Mouse (Mus musculus) heart, embryonic 10.5 days (tissue): ENCODE data around the gene Lyrm2. TPM values are rescaled to one million over a fixed set of nuclear protein-coding genes. Genes with fewer than 3 reads are reported as not detected.

ENCODE experiments used
- DNase-seq: peaks from one replicate; pipeline ENCODE4 v3.0.0-alpha.2; 2017; ENCODE audit warnings: low spot score
- H3K27ac ChIP-seq: fragments of 300-500 bp; sonication (generic); 2 replicates; pipeline ENCODE4 v1.5.1; 2016; ENCODE audit warnings: mild to moderate bottlenecking
- H3K27me3 ChIP-seq: fragments of 300-500 bp; sonication (generic); 2 replicates; pipeline ENCODE4 v1.6.1; 2016; ENCODE audit warnings: mild to moderate bottlenecking; ENCODE audit not compliant: poor library complexity, insufficient read depth, severe bottlenecking
- H3K36me3 ChIP-seq: fragments of 300-500 bp; sonication (generic); 2 replicates; pipeline ENCODE4 v1.6.1; 2016; ENCODE audit warnings: mild to moderate bottlenecking, moderate library complexity
- H3K4me1 ChIP-seq: fragments of 300-500 bp; sonication (generic); 2 replicates; pipeline ENCODE4 v1.6.1; 2016; ENCODE audit warnings: mild to moderate bottlenecking
- H3K4me3 ChIP-seq: fragments of 300-500 bp; sonication (generic); 2 replicates; pipeline ENCODE4 v1.5.1; 2016; ENCODE audit warnings: mild to moderate bottlenecking, moderate library complexity
- H3K9me3 ChIP-seq: fragments of 300-500 bp; sonication (generic); 2 replicates; pipeline ENCODE4 v1.6.1; 2016; ENCODE audit warnings: mild to moderate bottlenecking, moderate library complexity
- WGBS: fragments of 180-500 bp; shearing (Covaris S2); methylation state at CpG from one replicate; pipeline ENCODE4 v1.1.7; 2016; 5-methylcytosine and 5-hydroxymethylcytosine counted together
- polyA plus RNA-seq: library from polyadenylated mRNA; unstranded; fragments of >200 nt; fragmentation: Nextera tagmentation; extraction: Ambion mirVana; gene quantifications from 2 replicates; pipeline ENCODE4 v1.2.1, GENCODE M21; 2016

Lyrm2 gene
- polyA plus RNA-seq, result 109 and 118 TPM in 2 replicates

DNA sequence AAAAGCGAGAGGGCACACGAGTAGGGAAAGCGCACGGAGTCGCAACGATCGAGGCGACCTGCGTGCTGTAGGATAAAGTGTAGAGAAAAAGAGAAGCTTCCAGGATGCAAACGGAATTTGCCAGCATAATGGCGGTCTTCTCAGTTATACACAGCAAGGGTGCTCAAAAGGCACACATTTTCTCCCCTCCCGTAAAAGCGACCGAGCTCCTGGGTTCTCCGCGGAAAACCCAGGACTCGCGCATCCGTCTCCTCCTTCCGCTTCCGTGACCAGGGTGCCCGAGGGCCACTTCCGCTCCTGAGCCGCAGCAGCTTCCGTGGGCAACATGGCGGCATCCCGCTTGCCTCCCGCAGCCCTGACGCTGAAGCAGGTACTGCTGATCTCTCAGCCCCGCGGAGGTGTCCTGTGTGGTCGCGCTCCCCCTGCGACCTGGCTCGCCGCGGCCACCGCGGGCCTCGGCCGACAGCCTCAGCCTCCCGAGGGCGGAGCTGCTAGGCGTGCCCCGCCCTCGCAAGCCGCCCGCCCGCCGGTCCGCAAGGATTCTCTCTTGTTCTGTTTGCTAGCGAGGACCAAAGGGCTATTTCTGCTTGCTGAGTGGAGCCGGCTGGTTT lies at the start of gene Lyrm2:
Lyrm2 (plus strand) TSS at position 288 of the 611 bp plus-strand sequence.
- Histone ChIP-seq H3K36me3 (peaks cover 11% of the 10 kb centered on the region; the same call in 1 of the 2 replicates), H3K9me3 (no peaks in the 10 kb centered on the region), H3K27me3 (no peaks in the 10 kb centered on the region), H3K4me1 (peaks cover 8% of the 10 kb centered on the region; the same call in 1 of the 2 replicates), H3K4me3 (peak within 1 kb of the TSS; percentile 75), H3K27ac (peak within 1 kb of the TSS; percentile 96)
- WGBS, result under 1% methylated on average over 53 of the region's 53 CpGs
- DNase-seq, result peak; percentile 89

DNA sequence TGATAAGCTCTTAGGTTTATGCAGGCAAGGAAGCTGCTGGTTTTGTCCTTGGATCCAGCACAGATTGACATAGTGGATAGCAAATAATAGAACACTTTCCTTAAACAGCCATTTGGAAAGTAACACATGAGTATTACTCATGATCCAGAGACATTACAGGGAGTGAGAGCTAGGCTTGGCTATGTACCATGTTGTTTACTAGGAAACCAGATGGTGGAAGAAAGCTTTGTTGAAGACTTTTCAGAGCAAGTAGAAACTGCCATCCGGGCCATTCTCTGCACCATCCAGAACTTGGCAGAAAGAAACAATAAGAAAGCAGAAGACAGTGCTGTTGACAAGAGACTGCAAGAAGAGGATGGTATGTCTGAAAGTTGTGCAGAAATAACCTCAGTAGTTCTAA lies 49.3 kb upstream of the Lyrm2 start:
- no peaks in the 10 kb centered on the region for H3K27me3 ChIP-seq
- DNase-seq, result no peak
- no peaks in the 10 kb centered on the region for H3K4me1 ChIP-seq
- H3K27ac ChIP-seq, result no peak overlapping the region
- H3K36me3 ChIP-seq, result peaks cover 89% of the 10 kb centered on the region
- no peaks in the 10 kb centered on the region for H3K9me3 ChIP-seq
- H3K4me3 ChIP-seq, result no peak overlapping the region
- 89% methylated on average over 1 of the region's 1 CpGs for WGBS

DNA sequence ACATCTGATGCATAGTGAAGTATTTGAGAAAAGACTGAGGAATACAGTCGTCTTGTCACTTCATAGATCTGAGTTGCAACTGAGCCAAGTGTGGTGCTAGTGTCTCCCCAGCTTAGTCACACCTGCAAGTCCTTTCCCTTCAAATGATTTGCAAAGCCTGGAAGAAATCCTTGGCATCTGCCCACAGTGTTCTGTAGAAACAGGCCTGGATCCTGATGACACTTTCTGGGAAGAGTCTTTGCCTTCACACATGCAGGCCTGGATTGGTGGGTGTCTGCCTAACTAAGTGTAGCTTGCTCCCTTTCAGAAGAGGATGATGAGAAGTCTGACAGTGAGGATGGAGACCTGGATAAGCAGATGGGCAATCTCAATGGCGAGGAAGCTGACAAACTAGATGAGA lies 42.6 kb upstream of the Lyrm2 start:
- DNase-seq, result no peak
- H3K27ac ChIP-seq, result no peak overlapping the region
- WGBS, result 77% methylated on average over 2 of the region's 2 CpGs
- H3K27me3 ChIP-seq, result no peaks in the 10 kb centered on the region
- no peak overlapping the region for H3K4me3 ChIP-seq
- H3K9me3 ChIP-seq, result no peaks in the 10 kb centered on the region
- no peaks in the 10 kb centered on the region for H3K4me1 ChIP-seq
- H3K36me3 ChIP-seq, result peaks cover 88% of the 10 kb centered on the region

DNA sequence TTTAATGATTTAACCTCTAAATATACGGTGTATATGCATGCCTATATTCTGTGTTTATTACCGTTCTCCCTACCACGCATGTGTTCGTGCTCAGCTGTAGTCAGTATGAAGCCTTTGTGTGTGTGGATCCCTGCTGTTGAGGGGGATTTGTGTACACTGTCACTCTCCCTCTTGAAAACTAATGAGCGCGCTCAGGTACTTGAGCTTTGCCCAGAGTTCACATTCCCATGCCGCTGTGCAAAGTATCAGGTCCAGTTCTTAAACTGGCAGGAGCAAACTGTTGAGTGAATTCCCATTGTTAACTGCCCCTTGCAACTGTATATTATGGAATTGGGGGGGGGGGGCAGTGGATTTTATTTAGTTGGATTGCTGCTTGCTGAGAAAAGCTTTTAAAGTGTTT lies 32.6 kb upstream of the Lyrm2 start:
- no peak for DNase-seq
- H3K27ac ChIP-seq, result no peak overlapping the region
- H3K36me3 ChIP-seq, result peaks cover 82% of the 10 kb centered on the region
- no peaks in the 10 kb centered on the region for H3K9me3 ChIP-seq
- no peak overlapping the region for H3K4me3 ChIP-seq
- no peaks in the 10 kb centered on the region for H3K27me3 ChIP-seq
- 97% methylated on average over 7 of the region's 7 CpGs for WGBS
- no peaks in the 10 kb centered on the region for H3K4me1 ChIP-seq

DNA sequence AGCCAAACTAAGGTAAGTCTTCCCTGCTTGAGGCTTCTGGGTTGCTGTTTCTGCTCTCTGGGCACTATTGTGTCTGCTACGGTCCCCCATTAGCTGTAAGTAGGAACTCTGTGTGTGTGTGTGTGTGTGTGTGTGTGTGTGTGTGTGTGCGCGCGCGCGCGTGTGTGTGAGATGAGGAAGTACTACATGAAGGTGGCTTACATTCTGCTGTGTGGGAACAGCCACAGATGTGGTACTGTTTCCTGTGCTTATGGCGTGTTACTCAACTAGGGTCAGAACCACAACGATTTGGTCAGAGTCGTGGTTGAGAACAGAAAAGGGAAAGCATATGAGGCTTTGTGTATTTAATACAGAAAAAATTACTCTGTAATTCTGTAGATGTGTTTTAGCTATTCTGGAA lies 32.0 kb upstream of the Lyrm2 start:
- Histone ChIP-seq H3K4me3 (no peak overlapping the region), H3K27ac (no peak overlapping the region), H3K9me3 (no peaks in the 10 kb centered on the region), H3K36me3 (peaks cover 82% of the 10 kb centered on the region), H3K4me1 (no peaks in the 10 kb centered on the region), H3K27me3 (no peaks in the 10 kb centered on the region)
- WGBS, result 92% methylated on average over 10 of the region's 10 CpGs
- no peak for DNase-seq

DNA sequence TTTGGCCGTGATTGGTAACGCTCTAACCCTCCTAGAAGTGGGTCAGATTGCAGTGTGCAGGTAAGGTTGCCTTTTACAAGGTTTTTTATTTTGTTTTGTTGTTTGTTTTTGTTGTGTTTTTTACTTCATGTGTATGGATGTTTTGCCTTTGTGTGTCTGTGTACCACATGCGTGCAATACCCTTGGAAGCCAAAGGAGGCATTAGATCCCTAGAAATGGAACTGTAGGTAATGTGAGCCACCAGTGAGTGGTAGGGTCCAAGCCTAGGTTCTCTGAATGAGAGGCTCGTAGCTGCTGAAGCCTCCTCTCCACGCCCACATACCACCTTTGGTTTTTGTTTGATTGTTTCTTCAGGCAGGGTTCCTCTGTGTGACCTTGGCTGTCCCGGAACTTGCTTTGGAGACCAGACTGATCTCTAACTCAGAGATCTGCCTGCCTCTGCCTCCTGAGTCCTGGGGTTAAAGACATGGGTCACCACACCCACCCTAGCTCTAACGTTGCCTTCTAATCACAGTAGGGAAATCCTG lies 29.7 kb upstream of the Lyrm2 start:
- Histone ChIP-seq H3K4me1 (no peaks in the 10 kb centered on the region), H3K4me3 (no peak overlapping the region), H3K27me3 (no peaks in the 10 kb centered on the region), H3K27ac (no peak overlapping the region), H3K36me3 (peaks cover 83% of the 10 kb centered on the region), H3K9me3 (no peaks in the 10 kb centered on the region)
- 92% methylated on average over 7 of the region's 7 CpGs for WGBS
- DNase-seq, result no peak

DNA sequence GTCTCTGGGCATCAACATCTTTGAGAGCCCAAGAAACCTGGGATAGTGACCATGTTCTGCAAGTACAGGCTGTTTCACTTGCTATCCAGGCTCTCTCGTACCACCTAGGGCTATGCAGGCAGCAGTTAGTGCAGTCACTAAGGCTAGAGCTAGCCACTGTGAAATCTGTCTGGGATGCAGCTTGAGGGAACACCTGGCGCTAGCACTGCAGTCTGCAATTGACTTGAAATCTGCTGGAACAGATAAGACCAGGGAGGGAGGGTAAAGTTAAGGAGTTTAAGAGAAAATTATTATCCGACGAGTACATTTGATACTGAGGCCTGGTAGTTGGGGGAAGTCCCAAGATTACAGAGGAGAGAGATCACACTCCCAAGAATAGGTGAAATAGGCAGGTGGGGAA lies 20.1 kb upstream of the Lyrm2 start:
- H3K27me3 ChIP-seq, result no peaks in the 10 kb centered on the region
- no peak overlapping the region for H3K4me3 ChIP-seq
- WGBS, result 94% methylated on average over 4 of the region's 4 CpGs
- DNase-seq, result no peak
- H3K27ac ChIP-seq, result no peak overlapping the region
- no peaks in the 10 kb centered on the region for H3K4me1 ChIP-seq
- H3K9me3 ChIP-seq, result no peaks in the 10 kb centered on the region
- peaks cover 40% of the 10 kb centered on the region for H3K36me3 ChIP-seq

DNA sequence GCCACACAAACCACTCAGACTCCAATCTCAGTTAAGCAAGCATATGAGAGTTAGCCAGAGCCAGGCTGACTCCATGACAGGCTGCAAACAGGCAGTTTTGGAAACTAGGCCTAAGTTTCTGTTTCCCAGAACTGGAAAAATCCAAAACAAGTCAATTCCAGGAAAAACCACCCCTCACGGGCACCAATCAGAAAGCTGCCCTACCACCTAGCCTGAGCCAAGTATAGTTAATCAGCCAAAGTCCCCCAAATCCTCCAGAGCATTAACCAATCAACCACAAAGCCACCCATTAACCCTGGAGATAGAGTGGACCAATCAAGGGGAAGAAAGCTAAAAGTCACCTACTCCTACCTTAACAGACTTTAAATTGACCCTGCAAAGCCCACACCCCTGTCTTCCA lies 12.9 kb upstream of the Lyrm2 start:
- WGBS, result 78% methylated on average over 1 of the region's 1 CpGs
- Histone ChIP-seq H3K27ac (no peak overlapping the region), H3K4me3 (no peak overlapping the region), H3K4me1 (no peaks in the 10 kb centered on the region), H3K9me3 (no peaks in the 10 kb centered on the region), H3K36me3 (no peaks in the 10 kb centered on the region; the same call in 1 of the 2 replicates), H3K27me3 (no peaks in the 10 kb centered on the region)
- DNase-seq, result no peak

DNA sequence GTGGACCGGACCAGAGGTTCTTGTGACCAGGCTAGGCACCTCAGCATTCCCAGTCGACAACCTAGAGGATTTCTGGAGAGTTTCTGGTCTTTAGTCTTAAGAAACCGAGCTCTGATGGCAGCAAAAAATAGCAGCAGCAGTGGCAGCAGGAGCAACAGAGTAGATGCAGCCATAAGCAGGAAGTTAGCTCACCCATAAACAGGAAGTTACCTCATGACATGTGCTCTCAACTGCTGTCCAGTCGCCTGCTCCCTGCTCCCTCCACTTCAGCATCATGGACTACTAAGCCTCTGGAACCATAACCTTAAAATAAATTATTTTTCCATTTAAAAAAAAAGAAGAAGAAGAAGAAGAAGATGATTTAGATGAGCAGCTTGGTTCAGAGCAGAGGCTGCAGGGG lies 11.0 kb upstream of the Lyrm2 start:
- 83% methylated on average over 4 of the region's 4 CpGs for WGBS

DNA sequence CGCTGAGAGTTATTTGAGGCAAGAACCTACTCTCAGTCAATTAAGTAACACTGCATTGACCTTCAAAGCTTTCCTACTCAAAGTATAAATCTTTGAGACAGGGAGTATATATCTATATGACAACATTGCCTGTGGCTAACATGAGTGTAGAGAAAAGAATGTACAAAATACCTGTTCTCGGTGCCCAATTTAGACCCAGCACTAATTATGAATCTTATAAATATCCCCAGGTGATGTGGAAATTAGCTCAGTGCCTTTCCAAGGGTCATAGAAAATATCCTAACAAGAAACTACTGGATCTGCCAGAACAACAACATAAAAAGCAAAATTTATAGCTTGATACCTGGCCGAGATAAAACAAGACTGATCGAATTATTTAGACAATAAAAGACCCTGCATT lies 1.1 kb upstream of the Lyrm2 start:
- no peak overlapping the region for H3K27ac ChIP-seq
- 93% methylated on average over 4 of the region's 4 CpGs for WGBS

More for the DNA sequence above, 11.0 kb upstream of the Lyrm2 start:
- Histone ChIP-seq H3K4me3 (no peak overlapping the region), H3K27me3 (no peaks in the 10 kb centered on the region), H3K9me3 (no peaks in the 10 kb centered on the region), H3K4me1 (no peaks in the 10 kb centered on the region), H3K36me3 (no peaks in the 10 kb centered on the region; the same call in 1 of the 2 replicates), H3K27ac (no peak overlapping the region)
- DNase-seq, result no peak

DNA sequence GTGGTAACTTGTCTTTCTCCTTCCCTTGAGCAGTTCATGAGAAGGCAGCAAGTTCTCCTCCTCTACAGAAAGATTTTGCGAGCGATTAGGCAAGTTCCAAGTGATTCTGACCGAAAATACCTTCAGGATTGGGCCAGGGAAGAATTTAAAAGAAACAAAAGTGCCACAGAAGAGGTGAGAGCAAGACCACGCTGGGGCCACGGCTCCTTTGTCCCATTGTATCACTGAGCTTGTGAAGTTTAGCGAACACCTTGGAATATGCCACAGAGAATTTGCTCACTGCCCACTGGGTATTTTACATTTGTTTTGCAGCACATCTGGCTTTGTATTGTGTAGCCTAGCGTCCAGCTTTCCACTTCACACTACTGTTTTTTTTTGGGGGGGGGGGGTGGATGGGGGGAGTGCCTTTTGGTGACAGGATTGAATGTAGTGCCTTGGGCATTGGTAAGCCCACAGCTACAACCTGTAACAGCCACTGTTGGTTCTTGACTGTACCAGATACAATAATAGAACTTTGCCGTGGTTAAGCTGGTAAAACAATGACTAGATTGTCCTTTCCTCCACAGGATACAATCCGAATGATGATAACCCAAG lies 621 bp downstream of the Lyrm2 start:
- H3K9me3 ChIP-seq, result no peaks in the 10 kb centered on the region
- DNase-seq, result no peak
- peaks cover 8% of the 10 kb centered on the region; the same call in 1 of the 2 replicates for H3K4me1 ChIP-seq
- no peaks in the 10 kb centered on the region for H3K27me3 ChIP-seq
- H3K4me3 ChIP-seq, result peak overlapping the region; percentile 75
- H3K36me3 ChIP-seq, result peaks cover 11% of the 10 kb centered on the region; the same call in 1 of the 2 replicates
- WGBS, result 19% methylated on average over 9 of the region's 9 CpGs
- H3K27ac ChIP-seq, result peak overlapping the region; percentile 96

More for the DNA sequence above, 1.1 kb upstream of the Lyrm2 start:
- H3K4me1 ChIP-seq, result peaks cover 8% of the 10 kb centered on the region; the same call in 1 of the 2 replicates
- no peaks in the 10 kb centered on the region for H3K9me3 ChIP-seq
- no peaks in the 10 kb centered on the region for H3K27me3 ChIP-seq
- no peak for DNase-seq
- peaks cover 11% of the 10 kb centered on the region; the same call in 1 of the 2 replicates for H3K36me3 ChIP-seq
- no peak overlapping the region for H3K4me3 ChIP-seq

DNA sequence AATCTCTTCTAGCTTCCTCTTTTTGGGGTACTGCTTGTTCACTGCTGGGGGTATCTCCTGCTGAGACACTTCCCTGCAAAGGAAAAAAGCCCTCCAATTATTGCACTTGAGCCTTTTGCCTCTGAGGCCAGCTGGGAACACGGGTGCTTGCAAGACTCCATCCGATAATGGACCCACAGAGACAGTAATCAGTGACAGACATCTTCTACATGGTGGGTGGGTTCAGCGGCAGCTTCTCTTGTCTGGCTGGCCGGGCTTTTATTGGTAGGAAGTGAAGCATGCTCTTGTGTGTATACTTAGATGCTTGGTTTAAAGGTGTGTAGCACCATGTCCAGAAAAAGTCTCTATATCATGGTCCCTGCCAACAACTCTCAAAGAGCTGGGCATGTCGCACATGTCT lies 17.4 kb downstream of the Lyrm2 start:
- DNase-seq, result no peak
- no peaks in the 10 kb centered on the region for H3K4me1 ChIP-seq
- 79% methylated on average over 5 of the region's 5 CpGs for WGBS

DNA sequence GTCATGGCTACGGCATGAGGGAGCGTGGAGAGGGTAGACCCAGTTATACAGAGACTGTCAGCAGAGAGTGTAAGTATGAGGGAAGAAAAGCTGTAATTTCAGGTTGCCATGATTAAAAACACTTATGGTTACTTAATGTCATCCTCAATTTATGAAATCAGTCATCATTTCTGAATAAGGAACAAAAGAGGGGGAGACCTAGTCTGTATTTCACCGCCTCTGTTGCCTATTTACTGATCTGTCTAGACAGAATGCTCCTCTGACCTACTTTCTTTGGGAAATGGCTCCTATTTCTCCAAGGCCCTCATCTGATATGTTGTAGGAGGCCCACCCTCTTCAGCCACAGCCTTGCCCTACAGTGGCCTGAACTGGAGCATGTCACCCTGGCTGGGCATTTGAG lies 20.6 kb downstream of the Lyrm2 start:
- Histone ChIP-seq H3K9me3 (no peaks in the 10 kb centered on the region), H3K4me1 (no peaks in the 10 kb centered on the region), H3K36me3 (peaks cover 15% of the 10 kb centered on the region; the same call in 1 of the 2 replicates), H3K27ac (no peak overlapping the region), H3K27me3 (no peaks in the 10 kb centered on the region), H3K4me3 (no peak overlapping the region)
- WGBS, result 91% methylated on average over 3 of the region's 3 CpGs
- DNase-seq, result no peak

More for the DNA sequence above, 17.4 kb downstream of the Lyrm2 start:
- Histone ChIP-seq H3K27me3 (no peaks in the 10 kb centered on the region), H3K4me3 (no peak overlapping the region), H3K9me3 (no peaks in the 10 kb centered on the region), H3K36me3 (peaks cover 20% of the 10 kb centered on the region), H3K27ac (no peak overlapping the region)
